ENCODE assay signal across 31 mouse cellular contexts in genomic region chr2:129599231-129600084, GRCm38 (mm10). TPM values are rescaled to one million over a fixed set of nuclear protein-coding genes. Genes with fewer than 3 reads are reported as not detected.
A peak's percentile ranks its signal among the peaks of the same experiment; 100 is the strongest.
DNase-seq lines count a peak whose midpoint lies in the region; ATAC-seq and TF ChIP-seq lines count a peak whose summit lies in the region.
"Had no signal": no experiment of that assay in that cellular context is flagged by ENCODE, and none has a peak within 500 bp of the region (broad histone marks: within the 10 kb centered on the region; RNA-seq: fewer than 3 reads in every experiment).

No protein-coding gene starts in this region.

- peak overlapping the region; percentile 53 for H3K27ac ChIP-seq in midbrain, embryonic 10.5 days (replicated peaks)
- H3K27ac ChIP-seq in midbrain, embryonic 13.5 days: no peak overlapping the region
- H3K27ac ChIP-seq in olfactory bulb, adult 2 months (ENCODE audit: insufficient read depth, low read depth, low read length): no peak overlapping the region
- H3K27ac ChIP-seq: forebrain, embryonic 12.5 days; heart, adult 2 months; hindbrain, embryonic 15.5 days; kidney, embryonic 15.5 days; limb, embryonic 10.5 days; limb, embryonic 15.5 days; liver, embryonic 13.5 days; midbrain, embryonic 12.5 days; neural tube, embryonic 12.5 days had no signal

- H3K27me3 ChIP-seq in midbrain, embryonic 10.5 days (ENCODE audit: low read depth, poor library complexity, severe bottlenecking): peaks cover 5% of the 10 kb centered on the region
- no peaks in the 10 kb centered on the region for H3K27me3 ChIP-seq in midbrain, embryonic 13.5 days
- H3K27me3 ChIP-seq: forebrain, embryonic 12.5 days; heart, embryonic 13.5 days; hindbrain, embryonic 15.5 days; kidney, embryonic 15.5 days; limb, embryonic 15.5 days; neural tube, embryonic 12.5 days had no signal

- no peak overlapping the region for H3K4me2 ChIP-seq in midbrain, embryonic 13.5 days (replicated peaks)
- H3K4me2 ChIP-seq: forebrain, embryonic 12.5 days; hindbrain, embryonic 15.5 days; kidney, embryonic 15.5 days; limb, embryonic 15.5 days; liver, embryonic 13.5 days; midbrain, embryonic 12.5 days; neural tube, embryonic 12.5 days had no signal

- H3K4me3 ChIP-seq in midbrain, embryonic 10.5 days: no peak overlapping the region
- no peak overlapping the region for H3K4me3 ChIP-seq in midbrain, embryonic 13.5 days (replicated peaks)
- peak overlapping the region; percentile 7; the same call in 1 of the 2 replicates for H3K4me3 ChIP-seq in olfactory bulb, adult 2 months (ENCODE audit: insufficient read depth, low read depth, low read length)
- H3K4me3 ChIP-seq: erythroblast, embryonic 14.5 days; forebrain, embryonic 12.5 days; heart, adult 2 months; heart, embryonic 13.5 days; hindbrain, embryonic 15.5 days; kidney, embryonic 15.5 days; limb, embryonic 10.5 days; limb, embryonic 15.5 days; liver, embryonic 13.5 days; midbrain, embryonic 12.5 days; neural tube, embryonic 12.5 days had no signal

- H3K36me3 ChIP-seq in midbrain, embryonic 10.5 days: no peaks in the 10 kb centered on the region
- H3K36me3 ChIP-seq in midbrain, embryonic 13.5 days: no peaks in the 10 kb centered on the region
- H3K36me3 ChIP-seq: forebrain, embryonic 12.5 days; heart, embryonic 13.5 days; hindbrain, embryonic 15.5 days; kidney, embryonic 15.5 days; limb, embryonic 10.5 days; limb, embryonic 15.5 days; liver, embryonic 13.5 days; midbrain, embryonic 12.5 days; neural tube, embryonic 12.5 days had no signal

- no peak for ATAC-seq in midbrain, embryonic 13.5 days
- ATAC-seq: CD4-positive, CD25-positive, alpha-beta regulatory T cell, adult 4 months; forebrain, postnatal 0 days; lung, postnatal 0 days had no signal

- DNase-seq in heart, adult 11 months: peak; percentile 92
- DNase-seq in heart, adult 9 months (ENCODE audit: low spot score in 2 of 2): no peak
- DNase-seq in midbrain, embryonic 10.5 days (ENCODE audit: low spot score): no peak
- peak; percentile 57 for DNase-seq in brain, adult 2 months (ENCODE audit: low read depth, low spot score)
- no peak for DNase-seq in urinary bladder, postnatal 25 days (ENCODE audit: low spot score)
- DNase-seq: adrenal gland, postnatal 36 days; cerebellum, postnatal 10 days; forebrain, postnatal 0 days; gastrocnemius, postnatal 36 days; heart, adult 2 months; heart, postnatal 10 days; kidney, adult 18-20 months; kidney, postnatal 25 days; liver, embryonic 13.5 days; lung, adult 18-20 months; lung, postnatal 4 days; right cerebral cortex, postnatal 14 days; thymus, postnatal 25 days had no signal

- TF ChIP-seq CTCF in olfactory bulb, adult 2 months (IDR thresholded peaks at IDR 0.05; ENCODE audit: insufficient read depth, low read depth, low read length): no peak

- WGBS in midbrain, embryonic 10.5 days: 41% methylated on average over 8 of the region's 8 CpGs
- 35% methylated on average over 8 of the region's 8 CpGs for WGBS in midbrain, embryonic 13.5 days
- 34% methylated on average over 8 of the region's 8 CpGs for WGBS in olfactory bulb, adult 2 months

- no peak overlapping the region for H3K9ac ChIP-seq in midbrain, embryonic 13.5 days (replicated peaks)
- H3K9ac ChIP-seq: forebrain, embryonic 12.5 days; forebrain, postnatal 0 days; hindbrain, embryonic 15.5 days; kidney, embryonic 15.5 days; limb, embryonic 15.5 days; liver, embryonic 13.5 days; midbrain, embryonic 12.5 days; neural tube, embryonic 12.5 days had no signal

- no peak for TF ChIP-seq POLR2A in olfactory bulb, adult 2 months (IDR thresholded peaks at IDR 0.05; ENCODE audit: insufficient read depth, low read depth, low read length)

- no peaks in the 10 kb centered on the region for H3K9me3 ChIP-seq in midbrain, embryonic 10.5 days (replicated peaks)
- H3K9me3 ChIP-seq in midbrain, embryonic 13.5 days: no peaks in the 10 kb centered on the region
- H3K9me3 ChIP-seq: forebrain, embryonic 12.5 days; heart, embryonic 13.5 days; hindbrain, embryonic 15.5 days; kidney, embryonic 15.5 days; limb, embryonic 10.5 days; limb, embryonic 15.5 days; liver, embryonic 13.5 days; midbrain, embryonic 12.5 days; neural tube, embryonic 12.5 days had no signal

- peaks cover 51% of the 10 kb centered on the region for H3K4me1 ChIP-seq in midbrain, embryonic 10.5 days
- peaks cover 28% of the 10 kb centered on the region for H3K4me1 ChIP-seq in midbrain, embryonic 13.5 days (replicated peaks)
- peaks cover 69% of the 10 kb centered on the region for H3K4me1 ChIP-seq in olfactory bulb, adult 2 months (ENCODE audit: control insufficient read depth, insufficient read depth, low read length)

RNA-seq across cellular contexts. Expression of gene Sirpa, which starts 6.8 kb away (rescaled TPM):
- 15.7 and 16.0 TPM in 2 replicates for polyA plus RNA-seq in midbrain, embryonic 10.5 days (2016; fragmentation: Nextera tagmentation; extraction: Ambion mirVana)
- 19.1 and 21.0 TPM in 2 replicates for polyA plus RNA-seq in midbrain, embryonic 13.5 days (2015; fragmentation: Nextera tagmentation; extraction: Ambion mirVana)
- polyA plus RNA-seq in olfactory bulb, adult 2 months (2012; ENCODE audit: insufficient read depth, insufficient read length, low replicate concordance, missing spikeins): not detected in 2 replicates

Comparison
In these comparisons a context has a peak if more than half of its experiments do, and no peak if none do; other contexts are left out.
1. DNase-seq: peak in heart, adult 11 months (single experiment) and brain, adult 2 months (single experiment); none in heart, adult 9 months (0 of 2), midbrain, embryonic 10.5 days (single experiment) and urinary bladder, postnatal 25 days (single experiment).